Mouse (Mus musculus): ENCODE data around the gene Etnk1. TPM values are rescaled to one million over a fixed set of nuclear protein-coding genes. Genes with fewer than 3 reads are reported as not detected.
"Not testable (repeated sequence)": the region's sequence is repeated elsewhere in the genome, so short reads cannot be mapped to it uniquely, and the experiment has no call there.

Etnk1 gene
- total RNA-seq, 4 experiments from 2014 or later: 158 to 203 (median 174) TPM

DNA sequence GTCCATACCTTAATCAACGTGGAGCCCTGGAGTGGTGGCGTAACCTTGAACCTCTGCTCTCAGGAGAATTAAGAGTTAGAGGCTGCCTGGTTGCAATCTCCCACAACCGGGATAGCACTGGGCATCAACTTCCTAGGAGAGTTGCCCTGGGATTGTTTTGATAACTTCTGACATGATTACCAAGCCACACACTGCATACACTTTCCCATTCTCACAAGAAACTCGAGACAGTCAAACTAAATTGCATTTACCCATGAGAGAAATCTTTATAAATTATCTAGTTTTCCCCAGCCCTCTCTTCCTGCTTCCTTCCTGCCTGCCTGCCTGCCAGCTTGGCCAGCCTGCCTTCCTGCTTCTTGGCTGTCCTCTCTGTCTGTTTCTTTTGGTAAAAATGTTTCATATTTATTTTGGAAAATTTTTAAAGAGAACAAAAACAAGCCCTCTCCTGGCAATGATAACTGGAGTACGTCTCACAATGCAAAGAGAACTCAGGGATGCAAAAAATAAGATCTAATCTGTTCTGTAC lies 17.2 kb upstream of the Etnk1 start:
- no peak for DNase-seq (ENCODE audit: low spot score in 2 of 2)

DNA sequence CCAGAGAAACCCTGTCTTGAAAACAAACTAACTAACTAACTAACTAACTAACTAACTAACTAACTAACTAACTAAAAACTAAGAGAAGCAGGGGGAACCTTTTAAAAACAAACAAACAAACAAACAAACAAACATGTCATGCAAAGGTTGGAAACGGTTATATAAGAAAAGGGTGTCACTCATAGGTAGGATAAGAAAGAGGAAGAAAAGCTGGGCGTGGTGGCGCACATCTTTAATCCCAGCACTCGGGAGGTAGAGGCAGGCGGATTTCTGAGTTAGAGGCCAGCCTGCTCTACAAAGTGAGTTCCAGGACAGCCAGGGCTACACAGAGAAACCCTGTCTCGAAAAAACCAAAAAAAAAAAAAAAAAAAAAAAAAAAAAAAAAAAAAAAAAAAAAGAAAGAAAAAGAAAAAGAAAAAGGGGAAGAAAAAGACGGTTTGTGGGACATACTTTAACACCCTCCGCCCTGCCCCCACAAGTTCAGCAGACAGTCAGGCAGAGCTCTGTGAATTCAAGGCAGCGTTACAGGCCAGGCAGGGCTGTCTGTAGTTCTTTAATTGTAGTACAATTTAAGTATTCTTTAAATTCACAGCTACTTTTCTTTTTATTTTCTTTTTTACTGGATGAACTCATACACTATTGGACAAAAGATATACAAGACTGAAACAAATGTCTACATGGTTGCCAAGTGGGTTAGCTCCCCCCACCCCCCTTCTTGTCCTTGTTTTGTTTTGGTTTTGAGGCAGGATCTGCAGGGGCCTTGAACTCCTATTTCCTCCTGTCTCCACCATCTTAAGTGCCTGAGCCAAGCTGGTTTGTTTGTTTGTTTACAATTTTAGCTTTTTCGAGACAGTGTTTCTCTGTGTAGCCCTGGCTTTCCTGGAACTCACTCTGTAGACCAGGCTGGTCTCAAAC lies 15.7 kb upstream of the Etnk1 start:
- not testable (repeated sequence) for DNase-seq (ENCODE audit: low spot score in 2 of 2)

GRCm38 (mm10) chr6:143152321-143152827 lies 14.6 kb upstream of the Etnk1 start:
- no peak for DNase-seq (ENCODE audit: low spot score in 2 of 2)

DNA sequence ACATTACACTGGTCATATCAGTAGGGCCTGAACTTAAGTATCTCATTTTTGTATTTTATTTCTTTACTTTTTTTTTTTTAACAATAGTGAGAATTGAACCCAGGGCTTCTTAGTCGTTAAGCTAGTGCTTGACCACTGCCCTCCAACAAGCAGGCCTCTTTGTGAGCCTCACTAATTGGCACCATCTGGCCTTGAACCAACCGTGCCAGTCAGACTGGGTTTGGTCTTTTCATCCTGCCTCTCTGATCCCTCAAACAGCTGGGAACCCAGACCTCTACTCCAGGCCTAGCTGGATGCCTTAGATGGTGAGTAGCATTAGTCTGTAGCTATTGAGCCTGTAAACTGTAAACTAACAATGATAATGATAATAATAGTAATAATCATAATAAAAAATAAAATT lies 13.9 kb upstream of the Etnk1 start:
- DNase-seq (ENCODE audit: low spot score in 2 of 2): no peak

DNA sequence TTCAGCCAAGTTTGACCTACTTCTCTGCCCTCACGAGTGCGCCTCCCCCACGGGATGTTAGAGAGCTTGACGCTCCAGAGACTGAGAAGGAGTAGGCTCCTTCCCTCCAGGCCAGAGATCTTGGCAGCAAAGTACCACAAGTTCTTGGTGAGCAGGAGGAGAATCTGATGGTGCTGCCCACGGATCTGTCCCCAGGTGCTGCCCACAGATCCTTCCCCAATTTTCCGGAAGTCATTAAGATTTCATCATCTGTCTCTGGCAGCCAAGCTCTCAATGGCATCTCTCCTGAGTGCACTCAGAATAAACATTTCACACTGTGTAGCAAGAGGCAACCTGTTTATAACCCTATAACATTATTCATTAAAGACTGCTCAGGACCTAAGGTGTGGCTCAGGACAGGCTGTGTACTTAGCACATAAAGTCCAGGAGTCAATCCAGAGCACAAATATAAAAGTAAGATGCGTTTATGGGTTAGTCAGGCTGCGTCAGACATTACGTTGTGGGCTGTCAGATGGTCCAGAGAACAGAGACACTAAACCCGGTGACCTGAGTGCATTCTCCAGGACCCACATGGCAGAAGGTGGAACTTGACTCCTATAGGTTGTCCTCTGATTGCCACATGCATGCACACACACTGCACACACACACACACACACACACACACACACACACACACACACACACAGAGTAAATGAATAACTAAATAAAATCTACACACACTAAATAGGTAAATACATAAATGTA lies 13.1 kb upstream of the Etnk1 start:
- no peak for DNase-seq (ENCODE audit: low spot score in 2 of 2)

DNA sequence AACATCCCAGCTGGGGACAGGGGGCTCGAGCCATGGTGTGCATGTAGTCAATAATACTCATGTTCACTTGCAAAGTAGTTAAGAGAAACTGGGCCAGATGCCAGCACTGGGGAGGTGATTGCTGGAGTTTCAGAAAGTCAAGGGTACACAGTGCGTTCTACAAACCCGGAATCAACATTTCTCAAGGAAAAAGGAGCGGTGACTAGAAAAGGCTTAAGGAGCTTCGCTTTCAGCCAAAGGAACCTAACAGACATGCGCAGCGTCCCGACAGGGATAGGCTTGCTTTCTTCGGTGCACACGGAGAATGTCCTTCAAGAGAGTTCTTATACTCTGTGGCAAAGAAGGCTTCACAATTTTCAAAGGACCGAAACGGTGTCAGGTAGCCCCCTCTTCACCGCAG lies 12.1 kb upstream of the Etnk1 start:
- no peak for DNase-seq (ENCODE audit: low spot score in 2 of 2)

GRCm38 (mm10) chr6:143155996-143156395 lies 11.0 kb upstream of the Etnk1 start:
- no peak for DNase-seq (ENCODE audit: low spot score in 2 of 2)

DNA sequence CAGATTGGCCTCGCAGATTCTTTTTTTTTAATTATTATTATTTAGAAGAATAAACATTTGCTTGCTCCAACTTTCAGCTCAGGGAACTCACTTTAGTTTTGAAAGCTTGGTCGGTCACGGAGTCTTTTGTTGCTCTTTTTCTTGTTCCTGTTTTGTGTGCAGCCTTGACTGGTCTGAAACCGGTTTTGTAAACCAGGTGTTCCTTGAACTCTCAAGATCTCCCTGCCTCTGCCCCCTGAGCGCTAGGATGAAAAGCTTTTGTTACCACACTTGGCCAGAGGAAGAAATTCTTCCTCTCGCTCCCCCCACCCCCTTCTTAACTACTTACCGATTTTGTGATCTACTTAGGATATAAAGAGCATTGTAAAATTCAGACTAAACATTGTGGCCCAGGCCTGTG lies 10.3 kb upstream of the Etnk1 start:
- no peak for DNase-seq (ENCODE audit: low spot score in 2 of 2)

DNA sequence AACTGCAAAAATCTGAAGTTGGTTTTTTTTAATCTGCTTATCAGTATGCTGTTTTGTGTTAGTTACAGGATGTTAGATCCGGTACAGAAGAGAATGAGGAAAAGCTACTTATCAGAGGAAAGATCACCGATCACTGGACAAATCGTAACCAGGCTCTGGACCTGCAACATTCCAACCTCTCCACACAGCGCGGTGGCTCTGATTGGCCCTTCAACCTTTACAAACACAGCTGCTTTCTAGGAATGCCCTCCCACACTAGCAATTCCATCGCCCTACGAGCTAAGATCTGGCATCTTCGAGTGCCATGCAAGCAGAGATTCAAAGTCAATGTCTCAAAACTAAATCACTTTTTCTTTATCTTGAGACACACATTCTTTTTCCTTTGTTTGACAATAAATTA lies 9.6 kb upstream of the Etnk1 start:
- no peak for DNase-seq (ENCODE audit: low spot score in 2 of 2)

DNA sequence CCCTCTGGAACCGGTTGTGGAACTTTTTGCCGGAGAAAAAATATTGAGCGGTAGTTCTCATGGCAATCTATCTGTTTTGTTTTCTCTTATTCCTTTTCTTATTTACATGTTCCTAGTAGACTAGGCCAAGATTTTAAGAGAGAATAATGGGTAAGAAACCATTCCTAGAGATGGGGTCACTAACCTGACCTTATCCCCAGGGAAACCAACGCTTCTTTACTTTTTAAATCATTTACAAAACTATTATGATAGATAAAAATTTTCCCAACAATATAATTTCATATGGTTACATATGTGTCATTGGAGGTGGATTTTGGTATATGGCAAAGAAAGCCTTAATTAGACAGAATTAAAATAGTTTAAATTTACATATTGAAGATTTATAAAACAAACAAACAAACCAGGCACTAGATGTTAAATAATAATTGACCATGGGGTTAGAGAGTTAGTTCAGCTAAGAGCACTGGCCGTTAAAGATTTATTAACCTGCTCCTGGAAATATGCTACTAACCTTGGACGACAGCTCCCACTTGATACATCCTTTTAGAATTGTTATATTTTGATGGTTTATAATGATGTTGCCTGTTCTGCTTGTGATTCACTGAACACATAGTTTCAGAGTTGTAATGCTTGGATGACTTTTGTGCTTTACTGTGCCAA lies 6.3 kb upstream of the Etnk1 start:
- DNase-seq (ENCODE audit: low spot score in 2 of 2): no peak

GRCm38 (mm10) chr6:143162161-143162877 lies 4.7 kb upstream of the Etnk1 start:
- no peak for DNase-seq (ENCODE audit: low spot score in 2 of 2)

DNA sequence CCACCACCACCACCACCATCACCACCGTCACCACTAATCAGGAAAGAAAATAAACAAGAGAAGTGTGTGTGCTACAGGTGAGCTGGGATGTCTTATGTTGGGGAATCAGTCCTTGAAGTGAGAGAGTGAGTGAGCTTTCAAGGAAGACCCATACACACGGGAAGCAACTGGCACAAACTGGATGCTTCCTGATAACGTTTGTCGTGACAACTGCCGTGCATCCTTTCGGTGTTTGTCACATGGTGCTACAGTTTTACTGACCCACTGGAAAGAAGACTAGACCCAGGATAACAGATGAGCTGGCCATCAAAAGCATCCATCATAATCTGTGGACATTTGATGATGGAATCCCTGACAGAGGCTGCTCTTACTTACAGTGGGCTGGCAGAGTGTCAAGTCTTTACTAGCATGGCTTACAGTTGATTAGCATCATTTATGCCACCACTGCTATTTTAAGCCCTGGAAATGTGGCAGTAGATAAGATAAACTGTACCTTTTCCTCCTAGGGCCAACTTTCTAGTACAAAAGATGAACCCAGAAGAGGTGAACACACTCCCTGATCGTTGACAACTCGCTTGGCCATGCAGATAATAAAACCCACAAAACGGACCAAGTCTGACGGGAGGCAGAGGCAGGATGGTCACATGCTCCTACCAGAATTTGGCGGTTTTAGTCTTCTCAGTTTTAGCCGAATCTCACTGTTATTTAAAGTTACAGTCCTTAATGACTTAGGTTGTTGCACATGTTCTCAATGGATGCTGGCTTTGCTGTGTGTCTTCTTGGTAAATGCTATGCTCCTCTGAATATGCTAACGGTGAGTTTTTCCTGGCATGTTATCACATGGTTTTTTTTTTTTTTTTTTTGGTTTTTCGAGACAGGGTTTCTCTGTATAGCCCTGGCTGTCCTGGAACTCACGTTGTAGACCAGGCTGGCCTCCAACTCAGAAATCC lies 2.8 kb upstream of the Etnk1 start:
- no peak for DNase-seq (ENCODE audit: low spot score in 2 of 2)

DNA sequence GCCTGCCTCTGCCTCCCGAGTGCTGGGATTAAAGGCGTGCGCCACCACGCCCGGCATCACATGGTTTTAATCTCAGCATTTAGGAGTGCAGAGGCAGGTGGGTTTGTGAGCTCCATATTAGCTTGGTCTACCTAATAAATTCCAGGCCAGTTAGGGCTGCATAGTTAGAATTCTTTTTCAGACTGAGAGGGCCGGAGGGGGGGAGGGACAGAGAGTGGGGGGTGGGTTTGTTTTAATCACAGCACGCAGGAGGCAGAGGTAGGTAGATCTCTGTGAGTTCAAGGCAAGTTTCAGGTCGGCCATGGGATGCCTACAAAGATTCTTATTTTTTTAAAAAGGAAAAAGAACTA lies 2.1 kb upstream of the Etnk1 start:
- DNase-seq (ENCODE audit: low spot score in 2 of 2): no peak

- no peak for DNase-seq (ENCODE audit: low spot score in 2 of 2)
Measured at GRCm38 (mm10) chr6:143165404-143166257, 1.4 kb upstream of the Etnk1 start.

DNA sequence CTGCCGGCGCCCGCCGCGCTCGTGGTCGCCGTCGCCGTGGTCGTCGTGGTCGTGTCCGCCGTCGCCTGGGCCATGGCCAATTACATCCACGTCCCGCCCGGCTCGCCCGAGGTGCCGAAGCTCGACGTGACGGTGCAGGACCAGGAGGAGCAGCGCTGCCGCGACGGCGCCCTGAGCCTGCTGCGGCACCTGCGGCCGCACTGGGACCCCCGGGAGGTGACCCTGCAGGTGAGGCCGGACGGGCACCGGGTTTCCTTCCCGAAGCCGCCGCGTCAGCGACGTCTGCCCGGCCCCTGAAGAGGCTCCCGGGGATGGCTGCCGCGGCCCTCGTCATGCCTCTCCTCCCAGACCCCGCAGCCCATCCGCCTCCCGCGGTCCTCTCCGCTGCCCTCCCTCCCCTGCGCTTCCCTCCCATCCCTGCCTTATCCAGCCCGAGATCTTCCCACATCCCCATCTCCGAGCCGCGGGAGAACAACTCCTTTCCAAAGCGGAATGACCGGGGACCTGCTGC lies 443 bp downstream of the Etnk1 start:
- peak in 1 of 2 experiments; percentile 35 for DNase-seq (ENCODE audit: low spot score in 2 of 2)

- no peak for DNase-seq (ENCODE audit: low spot score in 2 of 2)
Measured at GRCm38 (mm10) chr6:143167981-143168674, 1.1 kb downstream of the Etnk1 start.

DNA sequence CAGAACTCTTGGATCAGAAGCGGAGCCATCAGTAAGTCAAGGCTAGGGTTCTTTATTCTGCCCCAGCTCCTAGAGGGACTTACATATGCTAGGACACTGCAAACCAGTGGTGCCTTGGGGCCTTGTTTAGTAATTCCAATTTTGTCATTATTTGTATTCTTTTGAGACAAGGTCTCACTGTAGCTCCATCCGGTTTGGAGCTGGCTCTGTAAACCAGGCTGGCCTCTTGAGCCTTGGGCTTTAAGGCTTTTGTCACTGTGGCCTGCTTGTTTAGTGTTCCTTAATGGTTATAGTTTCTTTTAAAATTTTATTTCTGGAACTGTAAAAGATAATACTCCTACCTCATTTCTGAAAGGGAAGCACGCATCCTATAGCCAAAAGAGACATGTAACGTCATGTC lies 2.4 kb downstream of the Etnk1 start:
- no peak for DNase-seq (ENCODE audit: low spot score in 2 of 2)

Data from layer of hippocampus, adult 8-10 months (tissue).